Mouse (Mus musculus): Measurements from ENCODE around the gene Lrmda. TPM values are rescaled to one million over a fixed set of nuclear protein-coding genes. Genes with fewer than 3 reads are reported as not detected.

The Lrmda gene
- polyA plus RNA-seq, 1 experiment: 0.65 TPM

GRCm38 (mm10) chr14:22649985-22650984 is 630.8 kb downstream of the Lrmda start:
- TF ChIP-seq CTCF (IDR thresholded peaks at IDR 0.05; ENCODE audit: extremely low read depth, insufficient read depth, low read length) (no peak), POLR2A (IDR thresholded peaks at IDR 0.05; ENCODE audit: extremely low read depth, insufficient read depth, low read length) (no peak)
- no peak overlapping the region for H3K27ac ChIP-seq (ENCODE audit: insufficient read depth, low read length)
- H3K4me3 ChIP-seq (ENCODE audit: insufficient read depth, low read length): no peak overlapping the region
- no peaks in the 10 kb centered on the region for H3K4me1 ChIP-seq (ENCODE audit: control insufficient read depth, insufficient read depth, low read length)

GRCm38 (mm10) chr14:22651131-22651952 is 631.8 kb downstream of the Lrmda start:
- Histone ChIP-seq H3K27ac (ENCODE audit: insufficient read depth, low read length) (no peak overlapping the region), H3K4me3 (ENCODE audit: insufficient read depth, low read length) (no peak overlapping the region), H3K4me1 (ENCODE audit: control insufficient read depth, insufficient read depth, low read length) (no peaks in the 10 kb centered on the region)
- TF ChIP-seq POLR2A (IDR thresholded peaks at IDR 0.05; ENCODE audit: extremely low read depth, insufficient read depth, low read length) (no peak), CTCF (IDR thresholded peaks at IDR 0.05; ENCODE audit: extremely low read depth, insufficient read depth, low read length) (no peak)

- H3K4me1 ChIP-seq (ENCODE audit: control insufficient read depth, insufficient read depth, low read length): no peaks in the 10 kb centered on the region
- no peak overlapping the region for H3K4me3 ChIP-seq (ENCODE audit: insufficient read depth, low read length)
- TF ChIP-seq CTCF (IDR thresholded peaks at IDR 0.05; ENCODE audit: extremely low read depth, insufficient read depth, low read length) (no peak), POLR2A (IDR thresholded peaks at IDR 0.05; ENCODE audit: extremely low read depth, insufficient read depth, low read length) (no peak)
These were observed 643.0 kb downstream of the Lrmda start for GRCm38 (mm10) chr14:22662496-22662895.

GRCm38 (mm10) chr14:22666437-22666836 is 646.9 kb downstream of the Lrmda start:
- Histone ChIP-seq H3K27ac (ENCODE audit: insufficient read depth, low read length) (no peak overlapping the region), H3K4me3 (ENCODE audit: insufficient read depth, low read length) (no peak overlapping the region), H3K4me1 (ENCODE audit: control insufficient read depth, insufficient read depth, low read length) (no peaks in the 10 kb centered on the region)
- TF ChIP-seq POLR2A (IDR thresholded peaks at IDR 0.05; ENCODE audit: extremely low read depth, insufficient read depth, low read length) (no peak), CTCF (IDR thresholded peaks at IDR 0.05; ENCODE audit: extremely low read depth, insufficient read depth, low read length) (no peak)

More at GRCm38 (mm10) chr14:22662496-22662895, 643.0 kb downstream of the Lrmda start:
- no peak overlapping the region for H3K27ac ChIP-seq (ENCODE audit: insufficient read depth, low read length)

DNA sequence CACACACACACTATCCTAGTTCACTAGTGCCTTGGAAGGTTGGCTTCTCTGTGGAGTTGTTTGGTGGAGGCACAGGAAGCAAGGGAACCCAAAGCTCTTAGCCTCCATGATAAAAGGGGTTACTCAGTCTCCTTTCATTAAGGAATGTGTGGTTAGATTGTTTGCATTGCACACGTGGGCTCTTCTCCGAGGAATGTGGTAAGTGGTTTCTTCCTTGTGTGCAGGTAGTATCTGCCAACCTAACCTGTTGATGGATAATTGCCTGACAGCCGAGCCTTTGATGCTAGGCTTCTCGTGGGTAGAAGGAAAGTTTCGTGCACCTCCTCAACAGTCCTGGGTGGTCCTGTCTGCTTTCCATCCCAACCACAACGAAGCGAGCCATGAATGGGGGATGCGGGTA is 648.8 kb downstream of the Lrmda start:
- Histone ChIP-seq H3K27ac (ENCODE audit: insufficient read depth, low read length) (no peak overlapping the region), H3K4me3 (ENCODE audit: insufficient read depth, low read length) (no peak overlapping the region), H3K4me1 (ENCODE audit: control insufficient read depth, insufficient read depth, low read length) (no peaks in the 10 kb centered on the region)
- TF ChIP-seq POLR2A (IDR thresholded peaks at IDR 0.05; ENCODE audit: extremely low read depth, insufficient read depth, low read length): no peak

DNA sequence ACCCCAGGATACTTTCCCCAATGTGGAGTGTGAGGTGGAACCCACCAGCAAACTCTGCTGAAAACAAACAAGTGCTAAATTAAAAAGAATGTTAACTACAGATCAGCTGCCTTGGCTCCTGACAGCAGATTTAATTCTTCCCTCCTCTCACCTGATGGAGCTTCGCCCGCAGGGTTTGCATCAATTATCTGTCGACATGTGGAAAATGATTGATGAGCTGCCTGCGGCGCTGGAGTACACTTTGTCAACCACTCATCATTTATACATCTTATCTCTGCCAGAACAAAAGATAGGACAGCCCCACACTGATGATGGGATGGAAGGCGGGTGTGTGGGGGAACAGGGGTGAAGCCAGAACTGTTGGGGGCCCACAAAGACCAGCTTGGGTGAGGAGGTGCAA is 649.2 kb downstream of the Lrmda start:
- Histone ChIP-seq H3K4me3 (ENCODE audit: insufficient read depth, low read length) (no peak overlapping the region), H3K27ac (ENCODE audit: insufficient read depth, low read length) (no peak overlapping the region), H3K4me1 (ENCODE audit: control insufficient read depth, insufficient read depth, low read length) (no peaks in the 10 kb centered on the region)
- TF ChIP-seq CTCF (IDR thresholded peaks at IDR 0.05; ENCODE audit: extremely low read depth, insufficient read depth, low read length): no peak
- TF ChIP-seq POLR2A (IDR thresholded peaks at IDR 0.05; ENCODE audit: extremely low read depth, insufficient read depth, low read length): no peak

GRCm38 (mm10) chr14:22673581-22673980 is 654.1 kb downstream of the Lrmda start:
- Histone ChIP-seq H3K27ac (ENCODE audit: insufficient read depth, low read length) (no peak overlapping the region), H3K4me1 (ENCODE audit: control insufficient read depth, insufficient read depth, low read length) (no peaks in the 10 kb centered on the region), H3K4me3 (ENCODE audit: insufficient read depth, low read length) (no peak overlapping the region)
- no peak for TF ChIP-seq CTCF (IDR thresholded peaks at IDR 0.05; ENCODE audit: extremely low read depth, insufficient read depth, low read length)
- TF ChIP-seq POLR2A (IDR thresholded peaks at IDR 0.05; ENCODE audit: extremely low read depth, insufficient read depth, low read length): no peak

DNA sequence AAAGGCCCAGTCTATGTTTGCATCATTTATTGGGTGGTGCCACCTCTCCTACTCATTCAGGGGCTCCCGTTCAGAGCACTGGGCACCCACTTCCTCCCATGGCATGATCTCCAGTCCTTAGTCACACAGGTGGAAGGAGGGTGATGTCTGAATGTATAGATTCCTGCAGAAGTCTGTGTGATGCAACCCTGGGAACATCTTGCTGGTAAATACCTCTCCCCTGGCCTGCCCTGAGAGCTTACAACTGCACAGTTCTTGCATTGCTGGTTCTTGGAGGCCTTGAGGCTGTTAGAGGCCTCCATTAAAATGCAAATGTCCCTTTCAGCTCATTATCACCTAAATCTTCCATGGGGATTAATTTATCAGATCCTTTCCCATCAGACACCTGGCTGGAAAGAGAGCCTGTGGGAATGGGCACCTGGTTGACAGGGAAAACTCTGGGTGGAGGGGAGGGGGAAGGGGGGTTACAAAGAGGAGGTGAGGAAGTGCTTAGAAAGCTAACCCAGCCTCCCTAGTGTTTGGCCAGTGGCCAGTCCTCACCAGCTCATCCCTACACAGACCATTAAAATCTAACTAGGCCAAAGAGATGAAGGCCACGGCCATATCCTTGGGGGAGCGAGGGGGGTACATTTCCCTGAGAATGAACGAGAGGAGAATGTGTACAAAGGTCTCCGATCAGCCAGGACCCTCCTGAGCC is 659.6 kb downstream of the Lrmda start:
- no peak overlapping the region for H3K27ac ChIP-seq (ENCODE audit: insufficient read depth, low read length)
- TF ChIP-seq POLR2A (IDR thresholded peaks at IDR 0.05; ENCODE audit: extremely low read depth, insufficient read depth, low read length) (no peak), CTCF (IDR thresholded peaks at IDR 0.05; ENCODE audit: extremely low read depth, insufficient read depth, low read length) (no peak)
- H3K4me1 ChIP-seq (ENCODE audit: control insufficient read depth, insufficient read depth, low read length): no peaks in the 10 kb centered on the region
- no peak overlapping the region for H3K4me3 ChIP-seq (ENCODE audit: insufficient read depth, low read length)
